Comparison of ENCODE assay signal across 9 mouse cellular contexts in genomic region chr9:37349050-37349449, GRCm38 (mm10). TPM values are rescaled to one million over a fixed set of nuclear protein-coding genes. Genes with fewer than 3 reads are reported as not detected.
DNase-seq lines count a peak whose midpoint lies in the region; ATAC-seq and TF ChIP-seq lines count a peak whose summit lies in the region.
"Had no signal": no experiment of that assay in that cellular context is flagged by ENCODE, and none has a peak within 500 bp of the region (broad histone marks: within the 10 kb centered on the region; RNA-seq: fewer than 3 reads in every experiment).

No protein-coding gene starts in this region.

- WGBS in liver, adult 2 months = 93% methylated on average over 3 of the region's 3 CpGs
- WGBS in embryonic facial prominence, embryonic 14.5 days = 92% methylated on average over 3 of the region's 3 CpGs
- 90% methylated on average over 3 of the region's 3 CpGs for WGBS in intestine, postnatal 0 days
- WGBS in neural tube, embryonic 14.5 days = 92% methylated on average over 3 of the region's 3 CpGs

- no peaks in the 10 kb centered on the region for H3K27me3 ChIP-seq in liver, adult 2 months (ENCODE audit: control insufficient read depth, insufficient read depth, low read length)
- H3K27me3 ChIP-seq in embryonic facial prominence, embryonic 14.5 days (replicated peaks; ENCODE audit: control insufficient read depth, insufficient read depth, low read length) = no peaks in the 10 kb centered on the region
- H3K27me3 ChIP-seq in intestine, postnatal 0 days (replicated peaks; ENCODE audit: control insufficient read depth, insufficient read depth, low read length) = no peaks in the 10 kb centered on the region
- H3K27me3 ChIP-seq in neural tube, embryonic 14.5 days (ENCODE audit: control insufficient read depth, insufficient read depth, low read length) = no peaks in the 10 kb centered on the region

- no peak overlapping the region for H3K9ac ChIP-seq in liver, adult 2 months (ENCODE audit: low read depth, low read length)
- peak overlapping the region; percentile 89 for H3K9ac ChIP-seq in embryonic facial prominence, embryonic 14.5 days (ENCODE audit: low read depth, low read length)
- 0 out of 2 replicates have a peak overlapping the region, but pooled peaks have one; percentile 81 for H3K9ac ChIP-seq in intestine, postnatal 0 days (ENCODE audit: low read depth, low read length)
- peak overlapping the region; percentile 78 for H3K9ac ChIP-seq in neural tube, embryonic 14.5 days (replicated peaks; ENCODE audit: low read depth, low read length)

- intact Hi-C loops in left cerebral cortex, postnatal 4 days (cut with DNase I) = no loop called here

- peak overlapping the region; percentile 64 for H3K4me2 ChIP-seq in embryonic facial prominence, embryonic 14.5 days (ENCODE audit: low read depth, low read length)
- H3K4me2 ChIP-seq in intestine, postnatal 0 days (replicated peaks; ENCODE audit: low read depth) = peak overlapping the region; percentile 96
- H3K4me2 ChIP-seq in neural tube, embryonic 14.5 days (ENCODE audit: low read depth, low read length) = peak overlapping the region; percentile 89

- no peak for ATAC-seq in embryonic facial prominence, embryonic 14.5 days (ENCODE audit: low read depth)
- no peak for ATAC-seq in intestine, postnatal 0 days
- ATAC-seq in neural tube, embryonic 14.5 days (ENCODE audit: low read depth) = no peak

- peaks cover 6% of the 10 kb centered on the region for H3K4me1 ChIP-seq in liver, adult 2 months (ENCODE audit: control insufficient read depth, insufficient read depth, low read length)
- H3K4me1 ChIP-seq in embryonic facial prominence, embryonic 14.5 days (ENCODE audit: control insufficient read depth, insufficient read depth, low read length) = peaks cover 11% of the 10 kb centered on the region
- 0 out of 2 replicates have a peak, but pooled peaks cover 3% of the 10 kb centered on the region for H3K4me1 ChIP-seq in intestine, postnatal 0 days (replicated peaks; ENCODE audit: control insufficient read depth, insufficient read depth, low read length)
- peaks cover 13% of the 10 kb centered on the region for H3K4me1 ChIP-seq in neural tube, embryonic 14.5 days (ENCODE audit: control insufficient read depth, insufficient read depth, low read length)

- 0 out of 2 replicates have a peak overlapping the region, but pooled peaks have one; percentile 68 for H3K4me3 ChIP-seq in liver, adult 2 months (ENCODE audit: insufficient read depth, low read depth, low read length)
- peak overlapping the region; percentile 72 for H3K4me3 ChIP-seq in embryonic facial prominence, embryonic 14.5 days (ENCODE audit: low read depth, low read length)
- peak overlapping the region; percentile 77 for H3K4me3 ChIP-seq in intestine, postnatal 0 days (ENCODE audit: low read depth, low read length)
- H3K4me3 ChIP-seq in neural tube, embryonic 14.5 days (ENCODE audit: low read depth, low read length) = peak overlapping the region; percentile 78

- H3K36me3 ChIP-seq in liver, adult 2 months (ENCODE audit: control insufficient read depth, insufficient read depth, low read length) = no peaks in the 10 kb centered on the region
- no peaks in the 10 kb centered on the region for H3K36me3 ChIP-seq in embryonic facial prominence, embryonic 14.5 days (ENCODE audit: control insufficient read depth, insufficient read depth, low read length)
- no peaks in the 10 kb centered on the region for H3K36me3 ChIP-seq in intestine, postnatal 0 days (ENCODE audit: control insufficient read depth, insufficient read depth)
- H3K36me3 ChIP-seq in neural tube, embryonic 14.5 days (ENCODE audit: control insufficient read depth, insufficient read depth, low read length) = no peaks in the 10 kb centered on the region

- H3K79me2 ChIP-seq in liver, adult 2 months (ENCODE audit: control insufficient read depth, insufficient read depth, low read length) = no peaks in the 10 kb centered on the region

- no peak for TF ChIP-seq CTCF in liver, adult 2 months (IDR thresholded peaks at IDR 0.05; ENCODE audit: low read depth, low read length)
- TF ChIP-seq CTCF in intestine, postnatal 0 days (IDR thresholded peaks at IDR 0.05; ENCODE audit: low read depth) = no peak

- no peaks in the 10 kb centered on the region for H3K9me3 ChIP-seq in embryonic facial prominence, embryonic 14.5 days (ENCODE audit: control insufficient read depth, low read length)
- H3K9me3 ChIP-seq in intestine, postnatal 0 days (ENCODE audit: control insufficient read depth) = no peaks in the 10 kb centered on the region
- H3K9me3 ChIP-seq in neural tube, embryonic 14.5 days (ENCODE audit: control insufficient read depth, low read length) = no peaks in the 10 kb centered on the region

- DNase-seq in liver, adult 2 months (ENCODE audit: extremely low read depth, low read depth, low spot score) = peak; percentile 3
- DNase-seq in liver = no peak
- DNase-seq in embryonic facial prominence, embryonic 14.5 days (ENCODE audit: low spot score) = no peak
- no peak for DNase-seq in spleen, adult 12 weeks (ENCODE audit: low spot score)
- no peak for DNase-seq in left cerebral cortex, postnatal 4 days
- no peak for DNase-seq in right cerebral cortex, postnatal 4 days
- DNase-seq: adrenal gland, postnatal 14 days had no signal

- no peak overlapping the region for H3K27ac ChIP-seq in liver, adult 2 months (replicated peaks; ENCODE audit: insufficient read depth, low read depth, low read length)
- H3K27ac ChIP-seq in embryonic facial prominence, embryonic 14.5 days (replicated peaks; ENCODE audit: low read depth, low read length) = peak overlapping the region; percentile 95
- no peak overlapping the region for H3K27ac ChIP-seq in intestine, postnatal 0 days (ENCODE audit: low read depth, low read length)
- H3K27ac ChIP-seq in neural tube, embryonic 14.5 days (ENCODE audit: low read depth, low read length) = peak overlapping the region; percentile 91; the same call in 1 of the 2 replicates

- no peak for TF ChIP-seq POLR2A in liver, adult 2 months (IDR thresholded peaks at IDR 0.05; ENCODE audit: extremely low read depth, insufficient read depth, low read length)

RNA-seq across cellular contexts. Expression of gene Ccdc15, which starts 0.8 kb away (rescaled TPM):
- total RNA-seq in liver, adult 2 months (2014; rRNA removed) = 1.9 and 2.1 TPM in 2 replicates
- 0.35 and 0.59 TPM in 2 replicates for polyA plus RNA-seq in liver, adult 2 months (2012; rRNA removed)
- polyA plus RNA-seq in embryonic facial prominence, embryonic 14.5 days (2014; fragmentation: Nextera tagmentation; extraction: Ambion mirVana) = 6.0 and 6.9 TPM in 2 replicates
- 1.8 and 1.9 TPM in 2 replicates for polyA plus RNA-seq in intestine, postnatal 0 days (2015; fragmentation: Nextera tagmentation; extraction: Ambion mirVana)
- 7.4 and 8.7 TPM in 2 replicates for polyA plus RNA-seq in neural tube, embryonic 14.5 days (2014; fragmentation: Nextera tagmentation; extraction: Ambion mirVana)
- total RNA-seq in left cerebral cortex, postnatal 4 days (2021) = 1 to 10 TPM; 5.5 to 5.7 TPM

RNA-seq across cellular contexts. Expression of gene Hepacam, which starts 18.1 kb away (rescaled TPM):
- not detected in 2 replicates for total RNA-seq in liver, adult 2 months (2014; rRNA removed)
- polyA plus RNA-seq in liver, adult 2 months (2012; rRNA removed) = 0.02 TPM in 1 of 2 replicates, not detected in the other
- polyA plus RNA-seq in embryonic facial prominence, embryonic 14.5 days (2014; fragmentation: Nextera tagmentation; extraction: Ambion mirVana) = 0.14 and 0.17 TPM in 2 replicates
- 0.18 and 0.38 TPM in 2 replicates for polyA plus RNA-seq in intestine, postnatal 0 days (2015; fragmentation: Nextera tagmentation; extraction: Ambion mirVana)
- polyA plus RNA-seq in neural tube, embryonic 14.5 days (2014; fragmentation: Nextera tagmentation; extraction: Ambion mirVana) = 10.5 and 20.8 TPM in 2 replicates
- 10 to 100 TPM; 23.8 to 24.9 TPM for total RNA-seq in left cerebral cortex, postnatal 4 days (2021)

RNA-seq across cellular contexts. Expression of gene Robo4, which starts 52.6 kb away (rescaled TPM):
- 3.6 and 6.8 TPM in 2 replicates for total RNA-seq in liver, adult 2 months (2014; rRNA removed)
- 5.0 and 7.4 TPM in 2 replicates for polyA plus RNA-seq in liver, adult 2 months (2012; rRNA removed)
- polyA plus RNA-seq in embryonic facial prominence, embryonic 14.5 days (2014; fragmentation: Nextera tagmentation; extraction: Ambion mirVana) = 10.8 and 12.4 TPM in 2 replicates
- polyA plus RNA-seq in intestine, postnatal 0 days (2015; fragmentation: Nextera tagmentation; extraction: Ambion mirVana) = 6.6 and 7.1 TPM in 2 replicates
- polyA plus RNA-seq in neural tube, embryonic 14.5 days (2014; fragmentation: Nextera tagmentation; extraction: Ambion mirVana) = 2.4 and 3.7 TPM in 2 replicates
- total RNA-seq in left cerebral cortex, postnatal 4 days (2021) = 1 to 10 TPM; 6.5 to 7.4 TPM

Comparison
In these comparisons a context has a peak if more than half of its experiments do, and no peak if none do; other contexts are left out.
1. H3K27ac ChIP-seq: peak in embryonic facial prominence, embryonic 14.5 days (single experiment) and neural tube, embryonic 14.5 days (single experiment); none in liver, adult 2 months (single experiment) and intestine, postnatal 0 days (single experiment).
2. Peak in every context shown above with its lines, with median percentiles within 50 percentile points of each other: H3K4me3 ChIP-seq and H3K4me2 ChIP-seq.